Mouse (Mus musculus) gastrocnemius, adult 2 months (tissue): ENCODE results near the gene B230219D22Rik. TPM values are rescaled to one million over a fixed set of nuclear protein-coding genes. Genes with fewer than 3 reads are reported as not detected.
"Not testable (repeated sequence)": the region's sequence is repeated elsewhere in the genome, so short reads cannot be mapped to it uniquely, and the experiment has no call there.

Experiments
- DNase-seq: peaks from one replicate; pipeline ENCODE4 v3.0.0; 2022
- H3K27ac ChIP-seq: fragments of 200-600 bp; 2 replicates; pipeline ENCODE4 v1.8.1; 2022; ENCODE audit warnings: mild to moderate bottlenecking
- H3K4me3 ChIP-seq: fragments of 200-600 bp; 2 replicates; pipeline ENCODE4 v1.8.1; 2022; ENCODE audit warnings: mild to moderate bottlenecking, moderate library complexity
- CTCF ChIP-seq: fragments of 200-600 bp; IDR thresholded peaks from 2 replicates; pipeline ENCODE4 v1.8.1; 2022; ENCODE audit warnings: antibody characterized with exemption, mild to moderate bottlenecking, moderate library complexity
- intact Hi-C: fragments of 180-260 bp; cut with DNase I; formaldehyde crosslinking; loops from one replicate; pipeline ENCODE4 v1.15.1; 2025
- total RNA-seq, 2 experiments: library from RNA; stranded (reverse); gene quantifications; 2 replicates each; pipeline ENCODE4 v1.2.3; 2021

Gene B230219D22Rik
- total RNA-seq, 2 experiments from 2014 or later = 29.4 to 33.2 TPM

DNA sequence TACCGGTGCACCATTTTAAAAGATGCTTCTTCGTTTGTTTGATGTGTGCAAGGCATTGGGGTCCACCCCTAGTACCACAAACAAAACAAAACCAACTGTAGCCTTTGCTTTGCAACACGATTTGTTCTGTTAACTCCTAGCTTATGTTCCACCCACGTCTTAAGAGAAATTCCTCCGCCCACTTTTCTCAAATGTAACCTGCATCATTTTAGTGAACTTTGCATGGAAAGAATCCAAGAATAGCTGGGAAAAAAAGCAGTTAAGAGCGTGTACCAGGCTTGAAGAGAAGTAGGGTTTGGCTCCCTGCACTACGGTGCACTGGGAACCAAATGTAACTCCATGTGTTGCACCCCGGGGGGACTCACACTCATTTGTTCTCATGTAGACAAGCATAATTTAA lies 1.2 kb downstream of the B230219D22Rik start:
- H3K4me3 ChIP-seq = peak overlapping the region; percentile 99
- intact Hi-C loops = loop anchor here (5.0 kb wide), 2 partner anchors 33 to 52 kb away; partner anchors contain the start of gene Pcbd2
- DNase-seq = no peak
- H3K27ac ChIP-seq = peak overlapping the region; percentile 98
- no peak for TF ChIP-seq CTCF

DNA sequence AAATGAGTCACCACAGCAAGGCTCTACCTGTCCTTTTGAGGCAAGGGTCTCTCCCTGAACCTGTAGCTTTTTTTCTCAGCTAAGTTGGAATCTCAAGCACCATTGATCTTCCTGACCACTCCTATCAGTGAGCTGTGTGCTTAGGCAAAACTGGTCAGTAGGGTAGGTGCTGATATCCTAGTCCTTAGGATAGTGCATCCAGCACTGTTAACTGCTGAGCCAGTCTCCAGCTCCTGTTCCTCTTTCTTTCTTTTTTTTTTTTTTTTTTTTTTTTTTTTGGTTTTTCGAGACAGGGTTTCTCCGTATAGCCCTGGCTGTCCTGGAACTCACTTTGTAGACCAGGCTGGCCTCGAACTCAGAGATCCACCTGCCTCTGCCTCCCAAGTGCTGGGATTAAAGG lies 3.1 kb downstream of the B230219D22Rik start:
- intact Hi-C loops, H3K4me3 ChIP-seq, H3K27ac ChIP-seq, DNase-seq: not testable (repeated sequence)

DNA sequence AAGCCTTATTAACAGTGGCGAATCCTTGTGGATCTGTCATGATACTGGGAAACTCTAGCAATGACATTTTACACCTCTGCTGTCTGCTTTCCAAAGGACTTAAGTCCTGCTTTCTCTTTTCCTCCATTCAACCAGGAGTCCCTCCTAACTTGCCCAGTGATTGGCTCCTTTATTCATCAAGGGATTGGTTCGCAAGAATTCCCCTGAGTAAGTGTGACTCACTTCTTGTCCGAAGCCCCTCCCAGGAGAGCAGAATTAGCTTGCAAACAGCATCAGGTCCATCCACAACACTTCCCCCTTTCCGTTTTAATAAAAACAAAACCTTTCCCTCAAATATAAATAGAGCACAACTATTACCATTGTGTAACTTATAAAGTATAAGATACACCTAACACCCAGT lies 11.4 kb downstream of the B230219D22Rik start:
- TF ChIP-seq CTCF = no peak
- no peak for DNase-seq
- Histone ChIP-seq H3K27ac (no peak overlapping the region), H3K4me3 (no peak overlapping the region)
- intact Hi-C loops = no loop called here

- intact Hi-C loops = no loop called here
- TF ChIP-seq CTCF = no peak
- no peak overlapping the region for H3K27ac ChIP-seq
- H3K4me3 ChIP-seq = no peak overlapping the region
- no peak for DNase-seq
Observed at GRCm38 (mm10) chr13:55712846-55713245, 19.9 kb downstream of the B230219D22Rik start.

DNA sequence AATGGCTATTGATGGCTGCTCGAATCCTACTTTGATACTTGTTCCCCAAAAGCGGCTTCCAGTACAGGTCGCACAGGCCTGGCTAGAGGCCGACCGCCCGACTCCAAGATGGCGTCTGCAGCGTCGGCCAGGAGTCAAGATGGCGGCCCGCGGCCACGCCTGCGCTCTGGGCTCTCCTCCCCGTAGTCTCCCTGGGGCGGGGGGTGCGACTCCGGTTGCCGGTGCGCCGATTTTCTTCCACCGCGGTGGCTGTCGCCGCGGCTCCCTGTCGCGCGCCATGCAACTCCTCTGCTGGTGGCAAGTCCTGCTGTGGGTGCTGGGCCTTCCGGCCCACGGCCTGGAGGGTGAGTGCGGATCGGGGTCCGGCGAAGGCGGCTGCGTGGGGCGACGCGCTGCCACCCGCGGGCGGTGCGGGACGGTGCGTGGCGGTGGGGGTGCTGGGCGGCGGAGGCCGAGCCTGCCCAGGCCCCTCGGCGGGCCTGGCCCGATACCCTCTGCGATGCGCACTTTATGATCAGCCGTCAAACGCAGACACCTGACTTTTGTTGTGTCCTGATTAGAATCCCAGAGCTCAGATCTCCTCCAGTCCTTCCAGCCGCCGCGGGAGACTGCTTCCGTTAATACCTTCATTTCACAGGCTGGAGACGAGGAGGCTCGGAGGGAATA lies 21.7 kb downstream of the B230219D22Rik start, which contains the start of gene Txndc15:
TSS of gene Txndc15 (plus strand) at position 150 of the 666 bp plus-strand sequence.
- intact Hi-C loops = no loop called here
- Histone ChIP-seq H3K27ac (peak within 1 kb of the TSS; percentile 95), H3K4me3 (peak within 1 kb of the TSS; percentile 94)
- peak; percentile 91 for DNase-seq
- TF ChIP-seq CTCF = no peak

DNA sequence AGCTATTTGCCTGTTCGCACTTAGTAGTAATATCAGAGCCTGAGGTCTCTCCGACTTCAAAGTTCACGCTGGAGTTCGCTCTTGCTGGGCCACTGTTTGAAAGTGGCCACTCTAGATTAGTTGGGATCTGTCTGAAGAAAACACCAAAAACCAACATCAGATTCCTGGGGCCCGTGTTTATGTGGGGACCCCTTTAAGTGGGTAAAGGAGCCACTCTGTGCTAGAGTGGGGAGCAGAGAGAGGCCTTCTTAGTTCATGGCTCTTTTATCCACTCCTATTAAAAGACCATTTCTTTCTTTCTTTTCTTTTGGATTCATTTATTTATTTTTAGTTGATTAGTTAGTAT lies 22.2 kb downstream of the B230219D22Rik start:
- no peak for DNase-seq
- no peak for TF ChIP-seq CTCF
- intact Hi-C loops = no loop called here

DNA sequence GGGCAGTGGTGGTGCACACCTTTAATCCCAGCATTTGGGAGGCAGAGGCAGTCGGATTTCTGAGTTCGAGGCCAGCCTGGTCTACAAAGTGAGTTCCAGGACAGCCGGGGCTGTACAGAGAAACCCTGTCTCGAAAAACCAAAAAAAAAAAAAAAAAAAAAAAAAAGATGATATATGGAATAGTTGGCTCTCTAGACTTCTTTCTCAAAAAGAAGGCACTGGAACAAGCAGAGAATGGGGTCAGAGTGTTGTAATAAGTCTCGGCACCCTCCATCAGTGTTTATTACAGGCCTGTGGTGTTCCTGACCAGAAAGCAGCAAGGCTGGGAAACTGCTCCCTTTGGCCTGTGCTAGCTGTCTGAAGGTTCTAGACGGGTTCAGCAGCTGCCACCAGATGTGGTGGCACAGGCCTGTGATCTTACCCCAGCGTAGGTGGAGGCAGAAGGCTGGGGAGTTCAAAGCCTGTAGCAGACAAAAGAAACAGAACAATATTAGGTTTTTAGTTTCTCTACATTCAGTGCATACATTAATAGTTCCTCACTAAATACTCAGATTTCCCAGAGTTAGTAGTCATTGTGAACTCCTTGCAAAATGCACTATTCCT lies 23.1 kb downstream of the B230219D22Rik start:
- intact Hi-C loops = no loop called here
- Histone ChIP-seq H3K4me3 (peak overlapping the region; percentile 94; the same call in 1 of the 2 replicates), H3K27ac (no peak overlapping the region)
- no peak for TF ChIP-seq CTCF
- DNase-seq = no peak

More for the DNA sequence above, 22.2 kb downstream of the B230219D22Rik start:
- peak overlapping the region; percentile 94 for H3K4me3 ChIP-seq
- H3K27ac ChIP-seq = peak overlapping the region; percentile 95

DNA sequence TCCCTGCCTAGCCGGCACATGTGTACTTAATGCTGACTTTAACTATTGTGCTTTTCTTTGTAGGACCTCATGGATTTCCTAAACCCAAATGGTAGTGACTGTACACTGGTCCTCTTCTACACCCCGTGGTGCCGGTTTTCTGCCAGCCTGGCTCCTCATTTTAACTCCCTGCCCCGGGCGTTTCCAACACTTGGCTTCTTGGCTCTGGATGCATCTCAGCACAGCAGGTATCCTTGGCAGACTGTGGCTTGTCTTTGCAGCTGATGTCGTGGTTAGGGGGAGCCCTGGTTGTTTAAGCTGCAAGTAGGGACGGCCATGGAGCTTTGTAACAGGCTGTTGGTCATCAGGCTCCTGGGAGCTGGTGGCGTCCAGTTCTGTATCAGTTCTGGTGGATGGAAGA lies 28.6 kb downstream of the B230219D22Rik start:
- H3K27ac ChIP-seq = no peak overlapping the region
- no peak for TF ChIP-seq CTCF
- no peak overlapping the region for H3K4me3 ChIP-seq
- intact Hi-C loops = no loop called here
- no peak for DNase-seq

DNA sequence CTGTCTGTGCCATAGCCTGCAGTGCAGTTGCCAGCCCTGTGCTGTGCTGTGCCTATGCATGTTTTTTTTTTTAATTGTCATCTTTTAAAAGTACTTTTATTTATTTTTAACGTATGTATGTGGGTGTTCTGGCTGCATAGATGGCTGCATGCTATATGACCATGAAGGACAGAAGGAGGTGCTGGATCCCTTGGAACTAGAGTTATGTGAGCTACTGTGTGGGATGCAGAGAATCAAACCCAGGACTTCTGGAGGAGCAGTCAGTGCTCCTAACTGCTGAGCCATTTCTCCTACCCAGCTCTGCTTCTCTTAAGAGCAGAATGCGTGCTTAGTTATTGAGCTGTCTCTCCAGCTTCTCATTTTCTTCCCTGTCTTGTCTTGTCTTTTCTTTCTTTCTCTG lies 29.1 kb downstream of the B230219D22Rik start:
- no peak for DNase-seq
- no peak overlapping the region for H3K27ac ChIP-seq
- TF ChIP-seq CTCF = no peak
- H3K4me3 ChIP-seq = no peak overlapping the region
- intact Hi-C loops = no loop called here

GRCm38 (mm10) chr13:55726598-55727119 lies 33.7 kb downstream of the B230219D22Rik start:
- peak overlapping the region; percentile 96 for H3K27ac ChIP-seq
- peak; percentile 47 for TF ChIP-seq CTCF
- peak overlapping the region; percentile 87 for H3K4me3 ChIP-seq
- intact Hi-C loops = loop anchor here (5.0 kb wide), 2 partner anchors 34 to 124 kb away; partner anchors contain the start of gene B230219D22Rik
- DNase-seq = no peak

GRCm38 (mm10) chr13:55727120-55727838 lies 34.4 kb downstream of the B230219D22Rik start, which contains the start of gene Pcbd2:
Pcbd2 (plus strand) TSS chr13:55727368.
- no peak for TF ChIP-seq CTCF
- intact Hi-C loops = loop anchor here (5.0 kb wide), 2 partner anchors 35 to 125 kb away; partner anchors contain the start of gene B230219D22Rik
- Histone ChIP-seq H3K4me3 (peak within 1 kb of the TSS; percentile 87), H3K27ac (peak within 1 kb of the TSS; percentile 96)
- peak; percentile 94 for DNase-seq

- peak overlapping the region; percentile 87 for H3K4me3 ChIP-seq
- DNase-seq = peak; percentile 70
- intact Hi-C loops = loop anchor here (2.0 to 5.0 kb wide), 3 partner anchors 36 to 126 kb away; partner anchors contain the start of gene B230219D22Rik
- peak overlapping the region; percentile 96 for H3K27ac ChIP-seq
- TF ChIP-seq CTCF = peak; percentile 77
Observed at GRCm38 (mm10) chr13:55727839-55728238, 34.9 kb downstream of the B230219D22Rik start.
